Mouse (Mus musculus) kidney, embryonic 14.5 days (tissue): Measurements from ENCODE around the gene Fam228b. TPM values are rescaled to one million over a fixed set of nuclear protein-coding genes. Genes with fewer than 3 reads are reported as not detected.
"Not testable (repeated sequence)": the region's sequence is repeated elsewhere in the genome, so short reads cannot be mapped to it uniquely, and the experiment has no call there.

ENCODE experiments used
- ATAC-seq: fragments of 200-750 bp; cut with Nextera tagmentation; 2 replicates; pipeline ENCODE4 v1.8.0; 2017; ENCODE audit warnings: moderate number of reproducible peaks, mild to moderate bottlenecking, moderate TSS enrichment, moderate library complexity; ENCODE audit not compliant: low FRiP score, low TSS enrichment
- H3K27ac ChIP-seq: fragments of 300-500 bp; sonication (generic); 2 replicates; pipeline ENCODE4 v1.5.1; 2014; ENCODE audit warnings: low read depth, mild to moderate bottlenecking, low read length, moderate library complexity, mixed read lengths
- H3K27me3 ChIP-seq: fragments of 300-500 bp; sonication (generic); 2 replicates; pipeline ENCODE4 v1.6.1; 2014; ENCODE audit warnings: mild to moderate bottlenecking, low read length; ENCODE audit not compliant: control insufficient read depth, insufficient read depth
- H3K36me3 ChIP-seq: fragments of 300-500 bp; sonication (generic); 2 replicates; pipeline ENCODE4 v1.6.1; 2014; ENCODE audit warnings: low read length, mixed read lengths; ENCODE audit not compliant: control insufficient read depth, insufficient read depth
- H3K4me1 ChIP-seq: fragments of 300-500 bp; sonication (generic); 2 replicates; pipeline ENCODE4 v1.6.1; 2014; ENCODE audit warnings: low read length, mixed read lengths; ENCODE audit not compliant: control insufficient read depth, insufficient read depth
- H3K4me2 ChIP-seq: fragments of 300-500 bp; sonication (generic); replicated peaks from 2 replicates; pipeline ENCODE4 v1.6.1; 2014; ENCODE audit warnings: low read depth, mild to moderate bottlenecking, low read length
- H3K4me3 ChIP-seq: fragments of 300-500 bp; sonication (generic); 2 replicates; pipeline ENCODE4 v1.5.1; 2014; ENCODE audit warnings: mild to moderate bottlenecking, low read length
- H3K9ac ChIP-seq: fragments of 300-500 bp; sonication (generic); 2 replicates; pipeline ENCODE4 v1.6.1; 2014; ENCODE audit warnings: low read depth, mild to moderate bottlenecking, low read length, moderate library complexity
- H3K9me3 ChIP-seq: fragments of 300-500 bp; sonication (generic); 2 replicates; pipeline ENCODE4 v1.6.1; 2016; ENCODE audit warnings: low read length; ENCODE audit not compliant: control insufficient read depth
- WGBS: fragments of 180-500 bp; shearing (Covaris S2); extraction: QIAGEN DNeasy Blood & Tissue Kit; methylation state at CpG from one replicate; pipeline ENCODE4 v1.1.7; 2014; 5-methylcytosine and 5-hydroxymethylcytosine counted together
- polyA plus RNA-seq: library from polyadenylated mRNA; unstranded; fragments of >200 nt; fragmentation: Nextera tagmentation; extraction: Ambion mirVana; gene quantifications from 2 replicates; pipeline ENCODE4 v1.2.1, GENCODE M21; 2014

Fam228b gene
- polyA plus RNA-seq, 1 experiment from 2014 or later = 5.0 TPM

- not testable (repeated sequence) for H3K9me3 ChIP-seq, H3K4me1 ChIP-seq, ATAC-seq, H3K4me2 ChIP-seq, H3K4me3 ChIP-seq, H3K27ac ChIP-seq, H3K36me3 ChIP-seq, H3K9ac ChIP-seq, H3K27me3 ChIP-seq
- 96% methylated on average over 25 of the region's 25 CpGs for WGBS
Observed at GRCm38 (mm10) chr12:4788128-4788527, 19.1 kb upstream of the Fam228b start.

GRCm38 (mm10) chr12:4784466-4784865 lies 15.4 kb upstream of the Fam228b start:
- Histone ChIP-seq H3K27me3 (no peaks in the 10 kb centered on the region), H3K4me3 (no peak overlapping the region), H3K27ac (no peak overlapping the region), H3K4me1 (no peaks in the 10 kb centered on the region), H3K36me3 (no peaks in the 10 kb centered on the region), H3K9me3 (no peaks in the 10 kb centered on the region), H3K9ac (no peak overlapping the region), H3K4me2 (no peak overlapping the region)
- WGBS = 74% methylated on average over 2 of the region's 2 CpGs
- ATAC-seq = no peak

- Histone ChIP-seq H3K27me3 (no peaks in the 10 kb centered on the region), H3K27ac (no peak overlapping the region), H3K4me1 (no peaks in the 10 kb centered on the region), H3K4me2 (no peak overlapping the region), H3K9ac (no peak overlapping the region), H3K9me3 (no peaks in the 10 kb centered on the region), H3K36me3 (no peaks in the 10 kb centered on the region), H3K4me3 (no peak overlapping the region)
- ATAC-seq = peak; percentile 99
- 13% methylated on average over 5 of the region's 5 CpGs for WGBS
Observed at GRCm38 (mm10) chr12:4783598-4783997, 14.5 kb upstream of the Fam228b start.

- H3K9me3 ChIP-seq, H3K4me1 ChIP-seq, H3K27me3 ChIP-seq, H3K9ac ChIP-seq, H3K27ac ChIP-seq, H3K4me3 ChIP-seq, H3K36me3 ChIP-seq, H3K4me2 ChIP-seq: not testable (repeated sequence)
- ATAC-seq = peak; percentile 56
- 73% methylated on average over 9 of the region's 9 CpGs for WGBS
Observed at GRCm38 (mm10) chr12:4781725-4782404, 12.8 kb upstream of the Fam228b start.

- Histone ChIP-seq H3K9me3 (no peaks in the 10 kb centered on the region), H3K4me2 (no peak overlapping the region), H3K9ac (no peak overlapping the region), H3K27me3 (no peaks in the 10 kb centered on the region), H3K4me1 (no peaks in the 10 kb centered on the region), H3K27ac (no peak overlapping the region), H3K4me3 (no peak overlapping the region), H3K36me3 (no peaks in the 10 kb centered on the region)
- 94% methylated on average over 1 of the region's 1 CpGs for WGBS
- 0 out of 2 replicates have a peak, but pooled peaks have one; percentile 2 for ATAC-seq
Observed at GRCm38 (mm10) chr12:4781270-4781669, 12.2 kb upstream of the Fam228b start.

GRCm38 (mm10) chr12:4780245-4780644 lies 11.2 kb upstream of the Fam228b start:
- 72% methylated on average over 2 of the region's 2 CpGs for whole genome bisulfite sequencing

GRCm38 (mm10) chr12:4777734-4778133 lies 8.7 kb upstream of the Fam228b start:
- Histone ChIP-seq H3K27ac (no peak overlapping the region), H3K36me3 (no peaks in the 10 kb centered on the region), H3K9ac (no peak overlapping the region), H3K27me3 (no peaks in the 10 kb centered on the region), H3K4me1 (no peaks in the 10 kb centered on the region), H3K4me2 (no peak overlapping the region), H3K9me3 (no peaks in the 10 kb centered on the region), H3K4me3 (no peak overlapping the region)
- ATAC-seq = no peak
- 84% methylated on average over 6 of the region's 6 CpGs for WGBS

More at GRCm38 (mm10) chr12:4780245-4780644, 11.2 kb upstream of the Fam228b start:
- H3K27me3 ChIP-seq = no peaks in the 10 kb centered on the region
- no peak overlapping the region for H3K9ac ChIP-seq
- H3K4me1 ChIP-seq = no peaks in the 10 kb centered on the region
- no peaks in the 10 kb centered on the region for H3K36me3 ChIP-seq
- no peak overlapping the region for H3K4me2 ChIP-seq
- H3K27ac ChIP-seq = no peak overlapping the region
- no peak for ATAC-seq
- H3K4me3 ChIP-seq = no peak overlapping the region
- H3K9me3 ChIP-seq = no peaks in the 10 kb centered on the region

GRCm38 (mm10) chr12:4775588-4775949 lies 6.5 kb upstream of the Fam228b start:
- Histone ChIP-seq H3K4me1 (no peaks in the 10 kb centered on the region), H3K4me2 (no peak overlapping the region), H3K9ac (no peak overlapping the region), H3K9me3 (no peaks in the 10 kb centered on the region), H3K4me3 (no peak overlapping the region), H3K36me3 (no peaks in the 10 kb centered on the region), H3K27me3 (no peaks in the 10 kb centered on the region), H3K27ac (no peak overlapping the region)
- ATAC-seq = no peak
- 76% methylated on average over 9 of the region's 9 CpGs for WGBS

- Histone ChIP-seq H3K9me3 (no peaks in the 10 kb centered on the region), H3K36me3 (no peaks in the 10 kb centered on the region), H3K27ac (no peak overlapping the region), H3K4me2 (no peak overlapping the region), H3K4me1 (no peaks in the 10 kb centered on the region), H3K27me3 (no peaks in the 10 kb centered on the region), H3K4me3 (no peak overlapping the region), H3K9ac (no peak overlapping the region)
- WGBS = 86% methylated on average over 8 of the region's 8 CpGs
- ATAC-seq = no peak
Observed at GRCm38 (mm10) chr12:4774895-4775587, 6.0 kb upstream of the Fam228b start.
